Comparison of ENCODE assay signal across 8 mouse cellular contexts in genomic region chr11:5100283-5100682, GRCm38 (mm10). TPM values are rescaled to one million over a fixed set of nuclear protein-coding genes. Genes with fewer than 3 reads are reported as not detected.
A peak's percentile ranks its signal among the peaks of the same experiment; 100 is the strongest.
DNase-seq lines count a peak whose midpoint lies in the region; ATAC-seq lines count a peak whose summit lies in the region.

No protein-coding gene starts in this region.

- under 1% methylated on average over 7 of the region's 7 CpGs for WGBS in kidney, embryonic 15.5 days
- 0% methylated on average over 7 of the region's 7 CpGs for WGBS in hindbrain, embryonic 13.5 days
- WGBS in midbrain, embryonic 16.5 days: under 1% methylated on average over 7 of the region's 7 CpGs

- ATAC-seq in kidney, embryonic 15.5 days (replicated peaks; ENCODE audit: low FRiP score): no peak
- ATAC-seq in hindbrain, embryonic 13.5 days (ENCODE audit: low FRiP score): no peak
- ATAC-seq in midbrain, embryonic 16.5 days: no peak

- H3K9ac ChIP-seq in kidney, embryonic 15.5 days: peak overlapping the region; percentile 89
- H3K9ac ChIP-seq in hindbrain, embryonic 13.5 days: peak overlapping the region; percentile 99
- H3K9ac ChIP-seq in midbrain, embryonic 16.5 days (ENCODE audit: low read depth, low read length): peak overlapping the region; percentile 87

- intact Hi-C loops in left cerebral cortex, postnatal 10 days (cut with DNase I): no loop called here

- peak overlapping the region; percentile 76 for H3K4me2 ChIP-seq in kidney, embryonic 15.5 days
- peak overlapping the region; percentile 82 for H3K4me2 ChIP-seq in hindbrain, embryonic 13.5 days
- H3K4me2 ChIP-seq in midbrain, embryonic 16.5 days (ENCODE audit: low read length): peak overlapping the region; percentile 67

- no peaks in the 10 kb centered on the region for H3K9me3 ChIP-seq in kidney, embryonic 15.5 days (replicated peaks)
- no peaks in the 10 kb centered on the region for H3K9me3 ChIP-seq in hindbrain, embryonic 13.5 days
- no peaks in the 10 kb centered on the region for H3K9me3 ChIP-seq in midbrain, embryonic 16.5 days (replicated peaks; ENCODE audit: control insufficient read depth, low read length, poor library complexity, severe bottlenecking)

- H3K27ac ChIP-seq in kidney, embryonic 15.5 days: peak overlapping the region; percentile 96
- no peak overlapping the region for H3K27ac ChIP-seq in brown adipose tissue, adult 24 weeks (replicated peaks; ENCODE audit: low read depth, low read length)
- peak overlapping the region; percentile 98 for H3K27ac ChIP-seq in hindbrain, embryonic 13.5 days
- peak overlapping the region; percentile 99 for H3K27ac ChIP-seq in midbrain, embryonic 16.5 days (ENCODE audit: low read length)

- no peak for DNase-seq in kidney, postnatal 14 days
- no peak for DNase-seq in frontal cortex, adult 2 months (ENCODE audit: extremely low spot score in 1 of 2, low spot score in 1 of 2)
- no peak for DNase-seq in left cerebral cortex, postnatal 10 days (ENCODE audit: extremely low spot score in 1 of 2, low spot score in 2 of 2)
- DNase-seq in ovary, postnatal 36 days (ENCODE audit: low spot score): no peak

- no peaks in the 10 kb centered on the region for H3K27me3 ChIP-seq in kidney, embryonic 15.5 days
- H3K27me3 ChIP-seq in hindbrain, embryonic 13.5 days: no peaks in the 10 kb centered on the region
- H3K27me3 ChIP-seq in midbrain, embryonic 16.5 days (ENCODE audit: control insufficient read depth, insufficient read depth, low read depth, low read length): no peaks in the 10 kb centered on the region

- H3K4me1 ChIP-seq in kidney, embryonic 15.5 days: peaks cover 36% of the 10 kb centered on the region
- peaks cover 3% of the 10 kb centered on the region for H3K4me1 ChIP-seq in brown adipose tissue, adult 24 weeks (ENCODE audit: control insufficient read depth, insufficient read depth, insufficient read length, low read length)
- peaks cover 42% of the 10 kb centered on the region for H3K4me1 ChIP-seq in hindbrain, embryonic 13.5 days (replicated peaks)
- peaks cover 34% of the 10 kb centered on the region for H3K4me1 ChIP-seq in midbrain, embryonic 16.5 days (ENCODE audit: control insufficient read depth, insufficient read depth, low read length)

- H3K36me3 ChIP-seq in kidney, embryonic 15.5 days: peaks cover 26% of the 10 kb centered on the region
- peaks cover 21% of the 10 kb centered on the region for H3K36me3 ChIP-seq in hindbrain, embryonic 13.5 days
- no peaks in the 10 kb centered on the region for H3K36me3 ChIP-seq in midbrain, embryonic 16.5 days (ENCODE audit: control insufficient read depth, insufficient read depth, low read length)

- H3K4me3 ChIP-seq in kidney, embryonic 15.5 days (replicated peaks): peak overlapping the region; percentile 72
- H3K4me3 ChIP-seq in brown adipose tissue, adult 24 weeks (ENCODE audit: insufficient read depth, low read depth, low read length): peak overlapping the region; percentile 78
- peak overlapping the region; percentile 100 for H3K4me3 ChIP-seq in hindbrain, embryonic 13.5 days
- H3K4me3 ChIP-seq in midbrain, embryonic 16.5 days (ENCODE audit: low read depth, low read length): peak overlapping the region; percentile 95

RNA-seq across cellular contexts. Expression of gene Ewsr1, which starts 1.2 kb away (rescaled TPM):
- polyA plus RNA-seq in kidney, embryonic 15.5 days (2015; fragmentation: Nextera tagmentation; extraction: Ambion mirVana): 788 and 840 TPM in 2 replicates
- 121 and 140 TPM in 2 replicates for polyA plus RNA-seq in brown adipose tissue, adult 24 weeks (2012; ENCODE audit: insufficient read depth, insufficient read length, missing spikeins)
- polyA plus RNA-seq in hindbrain, embryonic 13.5 days (2015; fragmentation: Nextera tagmentation; extraction: Ambion mirVana): 670 and 686 TPM in 2 replicates
- polyA plus RNA-seq in midbrain, embryonic 16.5 days (2015; fragmentation: Nextera tagmentation; extraction: Ambion mirVana): 548 and 592 TPM in 2 replicates
- polyA plus RNA-seq in frontal cortex, adult 2 months (2012; rRNA removed): 513 and 799 TPM in 2 replicates
- total RNA-seq in left cerebral cortex, postnatal 10 days (2021): 100 to 1,000 TPM; 303 to 308 TPM

RNA-seq across cellular contexts. Expression of gene Rhbdd3, which starts 1.6 kb away (rescaled TPM):
- 26.4 and 31.9 TPM in 2 replicates for polyA plus RNA-seq in kidney, embryonic 15.5 days (2015; fragmentation: Nextera tagmentation; extraction: Ambion mirVana)
- 14.4 and 18.4 TPM in 2 replicates for polyA plus RNA-seq in brown adipose tissue, adult 24 weeks (2012; ENCODE audit: insufficient read depth, insufficient read length, missing spikeins)
- 30.9 and 35.6 TPM in 2 replicates for polyA plus RNA-seq in hindbrain, embryonic 13.5 days (2015; fragmentation: Nextera tagmentation; extraction: Ambion mirVana)
- 46.9 and 48.8 TPM in 2 replicates for polyA plus RNA-seq in midbrain, embryonic 16.5 days (2015; fragmentation: Nextera tagmentation; extraction: Ambion mirVana)
- polyA plus RNA-seq in frontal cortex, adult 2 months (2012; rRNA removed): 29.3 and 31.6 TPM in 2 replicates
- 10 to 100 TPM; 23.4 to 24.6 TPM for total RNA-seq in left cerebral cortex, postnatal 10 days (2021)

RNA-seq across cellular contexts. Expression of gene Gas2l1, which starts 35.2 kb away (rescaled TPM):
- polyA plus RNA-seq in kidney, embryonic 15.5 days (2015; fragmentation: Nextera tagmentation; extraction: Ambion mirVana): 33.1 and 34.6 TPM in 2 replicates
- polyA plus RNA-seq in brown adipose tissue, adult 24 weeks (2012; ENCODE audit: insufficient read depth, insufficient read length, missing spikeins): 17.7 and 20.5 TPM in 2 replicates
- polyA plus RNA-seq in hindbrain, embryonic 13.5 days (2015; fragmentation: Nextera tagmentation; extraction: Ambion mirVana): 19.1 and 20.2 TPM in 2 replicates
- 19.5 and 20.6 TPM in 2 replicates for polyA plus RNA-seq in midbrain, embryonic 16.5 days (2015; fragmentation: Nextera tagmentation; extraction: Ambion mirVana)
- 89.1 and 98.7 TPM in 2 replicates for polyA plus RNA-seq in frontal cortex, adult 2 months (2012; rRNA removed)
- 10 to 100 TPM; 48.1 to 48.3 TPM for total RNA-seq in left cerebral cortex, postnatal 10 days (2021)

RNA-seq across cellular contexts. Expression of gene Rasl10a, which starts 42.4 kb away (rescaled TPM):
- 2.8 and 4.2 TPM in 2 replicates for polyA plus RNA-seq in kidney, embryonic 15.5 days (2015; fragmentation: Nextera tagmentation; extraction: Ambion mirVana)
- polyA plus RNA-seq in brown adipose tissue, adult 24 weeks (2012; ENCODE audit: insufficient read depth, insufficient read length, missing spikeins): 0.95 and 3.4 TPM in 2 replicates
- 0.84 and 1.2 TPM in 2 replicates for polyA plus RNA-seq in hindbrain, embryonic 13.5 days (2015; fragmentation: Nextera tagmentation; extraction: Ambion mirVana)
- 1.1 and 1.2 TPM in 2 replicates for polyA plus RNA-seq in midbrain, embryonic 16.5 days (2015; fragmentation: Nextera tagmentation; extraction: Ambion mirVana)
- 78.9 and 79.5 TPM in 2 replicates for polyA plus RNA-seq in frontal cortex, adult 2 months (2012; rRNA removed)
- total RNA-seq in left cerebral cortex, postnatal 10 days (2021): 10 to 100 TPM; 43.2 to 47.9 TPM

RNA-seq across cellular contexts. Expression of gene Emid1, which starts 51.8 kb away (rescaled TPM):
- polyA plus RNA-seq in kidney, embryonic 15.5 days (2015; fragmentation: Nextera tagmentation; extraction: Ambion mirVana): 190 and 191 TPM in 2 replicates
- 0.92 TPM in 1 of 2 replicates, not detected in the other for polyA plus RNA-seq in brown adipose tissue, adult 24 weeks (2012; ENCODE audit: insufficient read depth, insufficient read length, missing spikeins)
- polyA plus RNA-seq in hindbrain, embryonic 13.5 days (2015; fragmentation: Nextera tagmentation; extraction: Ambion mirVana): 13.8 and 15.9 TPM in 2 replicates
- polyA plus RNA-seq in midbrain, embryonic 16.5 days (2015; fragmentation: Nextera tagmentation; extraction: Ambion mirVana): 9.5 and 12.4 TPM in 2 replicates
- 12.3 and 21.7 TPM in 2 replicates for polyA plus RNA-seq in frontal cortex, adult 2 months (2012; rRNA removed)
- total RNA-seq in left cerebral cortex, postnatal 10 days (2021): 10 to 100 TPM; 49.3 to 54.0 TPM
